Mouse (Mus musculus) C2C12 (cell line): ENCODE data around the gene AI467606.

Source experiments
- CEBPB ChIP-seq: IDR thresholded peaks from one replicate; pipeline ENCODE4 v1.6.1; 2011; ENCODE audit warnings: low read depth, mild to moderate bottlenecking, control low read depth, moderate library complexity
- CTCF ChIP-seq: IDR thresholded peaks from one replicate; pipeline ENCODE4 v1.5.1; 2011; ENCODE audit not compliant: control insufficient read depth, insufficient read depth, insufficient read length
- MAX ChIP-seq: IDR thresholded peaks from one replicate; pipeline ENCODE4 v1.6.1; 2011; ENCODE audit warnings: mild to moderate bottlenecking, control low read depth
- MYOG ChIP-seq: IDR thresholded peaks from one replicate; pipeline ENCODE4 v1.6.1; 2011; ENCODE audit not compliant: control insufficient read depth, insufficient read length; ENCODE audit errors: extremely low read depth
- USF1 ChIP-seq: IDR thresholded peaks from one replicate; pipeline ENCODE4 v1.6.1; 2011; ENCODE audit warnings: low read depth, mild to moderate bottlenecking, control low read depth, moderate library complexity

DNA sequence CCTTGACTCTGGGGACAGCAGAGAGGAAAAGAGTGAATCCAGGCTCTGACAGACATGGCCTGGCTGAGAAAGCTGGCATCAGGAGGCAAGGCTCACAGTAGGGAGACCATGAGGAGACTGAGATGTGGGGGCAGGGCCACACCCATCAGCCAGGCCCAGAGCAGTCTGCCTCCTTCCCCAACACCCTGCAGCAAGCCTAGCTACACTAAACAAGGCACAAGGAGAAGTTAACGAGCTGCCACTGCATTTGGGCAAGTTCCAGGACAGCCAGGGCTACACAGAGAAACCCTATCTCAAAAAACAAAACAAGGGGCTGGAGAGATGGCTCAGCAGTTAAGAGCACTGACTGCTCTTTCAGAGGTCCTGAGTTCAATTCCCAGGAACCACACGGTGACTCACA, 51.1 kb downstream of the AI467606 start:
- no peak for TF ChIP-seq CTCF
- no peak for TF ChIP-seq MAX
- no peak for TF ChIP-seq USF1
- TF ChIP-seq MYOG: no peak
- no peak for TF ChIP-seq CEBPB
